Mouse (Mus musculus): ENCODE measurements around the gene Sdhc.
"Not testable (repeated sequence)": the region's sequence is repeated elsewhere in the genome, so short reads cannot be mapped to it uniquely, and the experiment has no call there.

GRCm38 (mm10) chr1:171079345-171079744 lies 71.1 kb downstream of the Sdhc start:
- not testable (repeated sequence) for TF ChIP-seq ELF1 (IDR thresholded peaks at IDR 0.05; ENCODE audit: low read depth, low read length); TBP (conservative IDR thresholded peaks at IDR 0.05; ENCODE audit: low read depth, low read length); ZC3H11A (IDR thresholded peaks at IDR 0.05; ENCODE audit: low read depth, low read length); CHD2 (IDR thresholded peaks at IDR 0.05; ENCODE audit: low read length); EP300 (IDR thresholded peaks at IDR 0.05; ENCODE audit: low read length); POLR2A (IDR thresholded peaks at IDR 0.05; ENCODE audit: low read depth, low read length); CTCF (conservative IDR thresholded peaks at IDR 0.05 in 1 of 2, IDR thresholded peaks at IDR 0.05 in 1 of 2; ENCODE audit: low read depth in 2 of 2, low read length in 2 of 2); ZMIZ1 (IDR thresholded peaks at IDR 0.05; ENCODE audit: low read depth, low read length); MYC (IDR thresholded peaks at IDR 0.05; ENCODE audit: low read depth, low read length)

All from CH12.LX (cell line).